Mouse (Mus musculus): ENCODE measurements at regions not wholly inside any gene's neighbourhood (a gene's known extent, or its start where the extent isn't known, plus 50 kb on each side); places are given as distances from the start of the nearest gene placed in this dataset.
"Not testable (repeated sequence)": the region's sequence is repeated elsewhere in the genome, so short reads cannot be mapped to it uniquely, and the experiment has no call there.

- Histone ChIP-seq H3K4me3 (ENCODE audit: insufficient read depth, low read length) (no peak overlapping the region), H3K27ac (ENCODE audit: insufficient read depth, low read depth, low read length) (no peak overlapping the region), H3K4me1 (ENCODE audit: control insufficient read depth, insufficient read depth, low read length) (no peaks in the 10 kb centered on the region)
- TF ChIP-seq CTCF (IDR thresholded peaks at IDR 0.05; ENCODE audit: low read depth, low read length) = no peak
- TF ChIP-seq POLR2A (IDR thresholded peaks at IDR 0.05; ENCODE audit: borderline replicate concordance, low read depth, low read length) = no peak
Measured at GRCm38 (mm10) chr6:4245265-4246112, 158.7 kb upstream of the Bet1 start.

DNA sequence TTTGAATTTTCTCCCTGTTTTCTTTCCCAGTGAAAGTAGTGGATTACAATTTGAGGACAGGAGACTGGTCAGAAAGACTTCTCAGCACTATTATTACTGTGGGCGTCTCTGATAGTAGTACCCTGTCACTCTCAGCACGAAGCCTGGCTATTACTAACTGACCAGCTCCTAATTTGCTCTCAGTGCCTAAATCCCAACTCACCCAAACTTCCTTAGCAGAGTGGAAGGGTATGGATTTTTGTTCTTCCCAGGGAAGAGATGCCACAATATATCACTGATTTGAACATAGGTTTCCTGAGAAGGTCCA is 159.3 kb upstream of the Bet1 start:
- no peak for TF ChIP-seq CTCF (IDR thresholded peaks at IDR 0.05; ENCODE audit: low read depth, low read length)
- no peak for TF ChIP-seq POLR2A (IDR thresholded peaks at IDR 0.05; ENCODE audit: borderline replicate concordance, low read depth, low read length)
- no peak overlapping the region for H3K4me3 ChIP-seq (ENCODE audit: insufficient read depth, low read length)

GRCm38 (mm10) chr6:4276607-4277006 is 189.8 kb upstream of the Bet1 start:
- no peak for TF ChIP-seq CTCF (IDR thresholded peaks at IDR 0.05; ENCODE audit: low read depth, low read length)
- no peak for TF ChIP-seq POLR2A (IDR thresholded peaks at IDR 0.05; ENCODE audit: borderline replicate concordance, low read depth, low read length)
- no peak overlapping the region for H3K27ac ChIP-seq (ENCODE audit: insufficient read depth, low read depth, low read length)
- H3K4me1 ChIP-seq (ENCODE audit: control insufficient read depth, insufficient read depth, low read length) = no peaks in the 10 kb centered on the region
- H3K4me3 ChIP-seq (ENCODE audit: insufficient read depth, low read length) = no peak overlapping the region

More for the DNA sequence above, 159.3 kb upstream of the Bet1 start:
- Histone ChIP-seq H3K27ac (ENCODE audit: insufficient read depth, low read depth, low read length) (no peak overlapping the region), H3K4me1 (ENCODE audit: control insufficient read depth, insufficient read depth, low read length) (no peaks in the 10 kb centered on the region)

DNA sequence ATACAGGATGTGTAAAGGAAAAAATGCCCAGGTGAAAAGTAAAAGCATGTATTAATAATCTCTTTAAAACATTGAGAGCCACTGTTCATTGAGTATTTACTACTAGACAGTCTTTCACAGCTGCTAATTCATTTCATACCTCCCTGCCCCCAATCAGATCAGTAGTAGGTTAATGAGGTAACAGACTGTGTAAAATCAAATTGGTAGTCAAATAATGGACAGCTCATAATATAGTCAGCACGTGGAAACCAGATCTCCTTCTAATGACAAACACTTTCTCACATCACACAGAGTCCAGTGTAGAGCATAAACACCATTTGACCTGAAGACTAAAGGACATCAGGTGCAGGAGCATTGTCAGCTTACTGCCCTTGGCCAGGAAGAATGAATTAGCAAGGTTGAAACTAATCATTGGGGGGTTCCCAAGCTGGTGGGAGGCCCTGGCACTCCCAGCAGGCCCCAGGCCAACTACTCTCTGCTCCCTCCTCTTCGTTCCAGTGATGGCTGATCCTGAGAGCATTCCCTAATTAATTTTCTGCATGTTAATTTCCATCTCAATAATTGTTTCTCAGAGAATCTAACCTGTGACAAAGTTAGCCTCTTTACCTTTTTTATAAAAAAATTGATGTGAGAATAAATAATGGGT is 190.6 kb upstream of the Bet1 start:
- H3K27ac ChIP-seq (ENCODE audit: insufficient read depth, low read depth, low read length) = no peak overlapping the region
- TF ChIP-seq CTCF (IDR thresholded peaks at IDR 0.05; ENCODE audit: low read depth, low read length) (no peak), POLR2A (IDR thresholded peaks at IDR 0.05; ENCODE audit: borderline replicate concordance, low read depth, low read length) (no peak)
- no peaks in the 10 kb centered on the region for H3K4me1 ChIP-seq (ENCODE audit: control insufficient read depth, insufficient read depth, low read length)
- no peak overlapping the region for H3K4me3 ChIP-seq (ENCODE audit: insufficient read depth, low read length)

- Histone ChIP-seq H3K4me1 (ENCODE audit: control insufficient read depth, insufficient read depth, low read length) (no peaks in the 10 kb centered on the region), H3K4me3 (ENCODE audit: insufficient read depth, low read length) (no peak overlapping the region), H3K27ac (ENCODE audit: insufficient read depth, low read depth, low read length) (no peak overlapping the region)
- TF ChIP-seq CTCF (IDR thresholded peaks at IDR 0.05; ENCODE audit: low read depth, low read length) (no peak), POLR2A (IDR thresholded peaks at IDR 0.05; ENCODE audit: borderline replicate concordance, low read depth, low read length) (no peak)
Measured at GRCm38 (mm10) chr6:4291380-4291779, 204.6 kb upstream of the Bet1 start.

DNA sequence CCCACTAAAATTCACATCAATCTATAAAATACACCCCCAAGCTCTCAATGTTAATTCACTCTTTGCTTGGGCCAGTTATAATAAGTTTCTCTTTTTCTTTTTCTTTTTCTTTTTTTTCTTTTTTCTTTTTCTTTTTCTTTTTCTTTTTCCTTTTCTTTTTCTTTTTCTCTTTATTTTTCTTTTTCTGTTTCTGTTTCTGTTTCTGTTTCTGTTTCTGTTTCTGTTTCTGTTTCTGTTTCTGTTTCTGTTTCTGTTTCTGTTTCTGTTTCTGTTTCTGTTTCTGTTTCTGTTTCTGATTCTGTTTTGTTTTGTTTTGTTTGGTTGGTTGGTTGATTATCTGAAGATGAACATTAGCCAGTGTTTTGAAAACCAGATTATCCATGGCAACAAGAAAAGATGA is 201.2 kb upstream of the Col1a2 start:
- not testable (repeated sequence) for H3K4me3 ChIP-seq (ENCODE audit: insufficient read depth, low read length); H3K27ac ChIP-seq (ENCODE audit: insufficient read depth, low read depth, low read length); H3K4me1 ChIP-seq (ENCODE audit: control insufficient read depth, insufficient read depth, low read length)

DNA sequence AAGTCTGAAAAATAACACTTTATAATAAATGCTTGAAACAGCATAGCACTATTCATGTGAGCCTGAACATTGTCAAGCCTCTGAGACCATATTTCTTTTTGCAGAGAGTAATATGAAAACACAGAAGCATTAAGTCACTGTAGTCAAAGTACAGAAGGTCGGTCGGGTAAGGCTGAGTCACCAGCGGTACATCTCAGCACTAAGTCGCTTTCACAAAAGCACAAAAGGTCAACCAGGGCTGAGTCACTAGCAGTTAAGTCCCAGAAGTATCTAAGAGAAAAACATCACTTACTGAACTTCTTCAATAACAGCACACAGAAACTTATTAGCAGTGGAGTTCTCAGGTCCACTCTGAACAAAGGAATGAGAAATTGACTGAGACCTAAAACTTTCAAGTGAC is 154.7 kb upstream of the Col1a2 start:
- no peak overlapping the region for H3K4me3 ChIP-seq (ENCODE audit: insufficient read depth, low read length)
- H3K27ac ChIP-seq (ENCODE audit: insufficient read depth, low read depth, low read length) = no peak overlapping the region
- TF ChIP-seq POLR2A (IDR thresholded peaks at IDR 0.05; ENCODE audit: borderline replicate concordance, low read depth, low read length) (no peak), CTCF (IDR thresholded peaks at IDR 0.05; ENCODE audit: low read depth, low read length) (no peak)
- H3K4me1 ChIP-seq (ENCODE audit: control insufficient read depth, insufficient read depth, low read length) = no peaks in the 10 kb centered on the region

DNA sequence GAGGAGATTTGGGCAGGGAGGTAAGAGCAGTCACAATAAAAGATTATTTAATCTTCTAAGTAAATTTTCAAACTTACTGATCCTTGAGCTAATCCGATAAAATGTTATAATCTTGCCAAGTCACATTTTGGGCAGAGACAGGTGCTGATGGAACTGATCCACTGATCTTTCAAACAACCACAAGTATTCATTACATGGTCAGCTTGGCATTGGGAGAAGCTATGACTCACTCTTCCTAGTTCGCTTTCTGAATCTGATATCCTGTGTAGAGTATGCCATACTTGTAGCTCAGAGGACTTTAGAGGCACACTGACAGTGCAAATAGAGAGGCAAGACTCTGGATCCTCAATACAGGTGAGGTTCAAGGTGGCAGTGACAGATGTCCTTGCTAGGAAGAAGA is 142.4 kb upstream of the Col1a2 start:
- Histone ChIP-seq H3K4me1 (ENCODE audit: control insufficient read depth, insufficient read depth, low read length) (no peaks in the 10 kb centered on the region), H3K27ac (ENCODE audit: insufficient read depth, low read depth, low read length) (no peak overlapping the region), H3K4me3 (ENCODE audit: insufficient read depth, low read length) (no peak overlapping the region)
- no peak for TF ChIP-seq POLR2A (IDR thresholded peaks at IDR 0.05; ENCODE audit: borderline replicate concordance, low read depth, low read length)

GRCm38 (mm10) chr6:4375465-4376037 is 129.1 kb upstream of the Col1a2 start:
- Histone ChIP-seq H3K27ac (ENCODE audit: insufficient read depth, low read depth, low read length) (no peak overlapping the region), H3K4me3 (ENCODE audit: insufficient read depth, low read length) (no peak overlapping the region), H3K4me1 (ENCODE audit: control insufficient read depth, insufficient read depth, low read length) (no peaks in the 10 kb centered on the region)
- TF ChIP-seq CTCF (IDR thresholded peaks at IDR 0.05; ENCODE audit: low read depth, low read length) = no peak
- no peak for TF ChIP-seq POLR2A (IDR thresholded peaks at IDR 0.05; ENCODE audit: borderline replicate concordance, low read depth, low read length)

DNA sequence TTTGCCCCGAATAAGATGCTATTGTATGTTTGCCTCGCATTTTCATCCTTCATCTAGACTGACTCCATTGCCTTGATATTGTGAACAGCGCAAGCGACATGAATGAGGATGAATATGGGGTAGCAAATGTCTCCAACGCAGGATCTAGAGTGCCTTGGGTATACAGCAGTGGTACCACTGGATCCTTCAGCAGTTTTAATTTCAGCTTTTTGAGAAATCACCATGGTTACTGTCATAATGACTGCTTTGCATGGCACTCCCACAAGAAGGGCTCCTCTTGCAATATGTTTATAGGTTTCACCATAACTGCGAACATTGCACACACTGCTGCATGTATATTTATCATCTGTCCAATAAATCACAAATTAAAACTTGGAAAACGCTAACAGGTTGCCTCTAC is 107.8 kb upstream of the Col1a2 start:
- Histone ChIP-seq H3K4me1 (ENCODE audit: control insufficient read depth, insufficient read depth, low read length) (no peaks in the 10 kb centered on the region), H3K27ac (ENCODE audit: insufficient read depth, low read depth, low read length) (no peak overlapping the region), H3K4me3 (ENCODE audit: insufficient read depth, low read length) (no peak overlapping the region)
- TF ChIP-seq CTCF (IDR thresholded peaks at IDR 0.05; ENCODE audit: low read depth, low read length) (no peak), POLR2A (IDR thresholded peaks at IDR 0.05; ENCODE audit: borderline replicate concordance, low read depth, low read length) (no peak)
